Mouse (Mus musculus) adrenal gland, postnatal 36 days (tissue): ENCODE measurements at regions not wholly inside any gene's neighbourhood (a gene's known extent, or its start where the extent isn't known, plus 50 kb on each side); places are given as distances from the start of the nearest gene placed in this dataset.
A peak's percentile ranks its signal among the peaks of the same experiment; 100 is the strongest.
"Not testable (repeated sequence)": the region's sequence is repeated elsewhere in the genome, so short reads cannot be mapped to it uniquely, and the experiment has no call there.

Experiments
- DNase-seq, 2 experiments: peaks; one replicate each; pipeline ENCODE4 v3.0.0; 2021; ENCODE audit warnings: mixed read lengths in 1 of 2

GRCm38 (mm10) chr11:20390622-20391021 is 58.1 kb upstream of the Slc1a4 start:
- no peak for DNase-seq

DNA sequence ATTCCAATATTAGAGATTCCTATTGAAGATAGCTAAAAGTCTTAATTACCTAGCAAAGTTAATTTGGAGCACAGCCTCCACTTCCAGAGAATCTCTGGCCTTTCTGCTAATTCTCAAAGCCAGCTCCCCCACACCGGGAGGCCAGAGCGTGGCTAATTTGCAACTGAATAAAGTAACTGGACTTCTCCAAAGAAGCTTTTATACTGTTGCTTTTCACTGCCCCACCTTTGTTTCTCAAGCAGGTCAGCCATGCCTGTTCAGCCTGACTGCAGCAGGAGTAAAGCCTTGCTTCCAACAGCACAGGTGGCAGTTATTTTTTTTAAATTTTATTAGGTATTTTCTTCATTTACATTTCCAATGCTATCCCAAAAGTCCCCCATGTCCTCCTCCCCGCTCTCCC is 60.8 kb upstream of the Slc1a4 start:
- not testable (repeated sequence) for DNase-seq

DNA sequence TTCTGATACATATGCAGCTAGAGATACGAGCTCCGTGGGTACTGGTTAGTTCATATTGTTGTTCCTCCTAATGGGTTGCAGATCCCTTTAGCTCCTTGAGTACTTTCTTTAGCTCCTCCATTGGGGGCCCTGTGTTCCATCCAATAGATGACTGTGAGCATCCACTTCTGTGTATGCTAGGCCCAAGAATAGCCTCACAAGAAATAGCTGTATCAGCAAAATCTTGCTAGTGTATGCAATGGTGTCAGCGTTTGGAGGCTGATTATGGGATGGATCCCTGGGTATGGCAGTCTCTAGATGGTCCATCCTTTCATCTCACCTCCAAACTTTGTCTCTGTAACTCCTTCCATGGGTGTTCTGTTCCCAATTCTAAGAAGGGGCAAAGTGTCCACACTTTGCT is 61.3 kb upstream of the Slc1a4 start:
- DNase-seq = not testable (repeated sequence)

- DNase-seq = no peak
These were observed 63.3 kb upstream of the Slc1a4 start for GRCm38 (mm10) chr11:20395848-20396203.

DNA sequence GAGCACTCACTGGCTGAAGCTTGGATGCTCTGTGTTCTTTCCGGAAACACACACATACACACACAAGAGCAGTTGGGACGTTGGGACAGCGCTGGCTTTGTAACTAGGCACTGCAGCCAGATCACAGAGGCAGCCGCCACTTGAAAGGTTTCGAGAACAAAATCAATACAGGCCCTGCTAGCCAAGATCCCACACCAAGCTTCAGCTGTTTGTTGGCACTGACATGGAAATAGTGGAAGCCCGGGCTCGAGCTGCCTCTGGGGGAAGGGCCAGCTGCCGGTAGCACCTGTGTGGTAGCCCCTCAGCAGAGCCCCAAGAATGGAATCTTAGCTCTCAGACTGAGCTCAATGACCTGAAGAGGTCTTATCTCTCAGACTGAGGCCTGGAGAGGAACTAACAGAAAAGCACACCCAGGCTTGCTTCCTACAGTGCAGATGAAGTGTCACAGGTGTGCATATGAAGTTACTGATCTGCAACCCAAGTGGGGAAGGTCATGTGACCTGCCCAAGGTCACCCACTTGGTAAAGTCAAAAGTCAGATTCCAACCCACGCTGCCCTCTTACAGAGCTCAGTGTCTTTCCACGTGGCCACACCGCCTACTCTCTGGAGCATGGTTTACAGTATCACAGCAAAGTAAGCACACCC is 63.8 kb upstream of the Slc1a4 start:
- no peak for DNase-seq

- no peak for DNase-seq
These were observed 64.4 kb upstream of the Slc1a4 start for GRCm38 (mm10) chr11:20396884-20397283.

DNA sequence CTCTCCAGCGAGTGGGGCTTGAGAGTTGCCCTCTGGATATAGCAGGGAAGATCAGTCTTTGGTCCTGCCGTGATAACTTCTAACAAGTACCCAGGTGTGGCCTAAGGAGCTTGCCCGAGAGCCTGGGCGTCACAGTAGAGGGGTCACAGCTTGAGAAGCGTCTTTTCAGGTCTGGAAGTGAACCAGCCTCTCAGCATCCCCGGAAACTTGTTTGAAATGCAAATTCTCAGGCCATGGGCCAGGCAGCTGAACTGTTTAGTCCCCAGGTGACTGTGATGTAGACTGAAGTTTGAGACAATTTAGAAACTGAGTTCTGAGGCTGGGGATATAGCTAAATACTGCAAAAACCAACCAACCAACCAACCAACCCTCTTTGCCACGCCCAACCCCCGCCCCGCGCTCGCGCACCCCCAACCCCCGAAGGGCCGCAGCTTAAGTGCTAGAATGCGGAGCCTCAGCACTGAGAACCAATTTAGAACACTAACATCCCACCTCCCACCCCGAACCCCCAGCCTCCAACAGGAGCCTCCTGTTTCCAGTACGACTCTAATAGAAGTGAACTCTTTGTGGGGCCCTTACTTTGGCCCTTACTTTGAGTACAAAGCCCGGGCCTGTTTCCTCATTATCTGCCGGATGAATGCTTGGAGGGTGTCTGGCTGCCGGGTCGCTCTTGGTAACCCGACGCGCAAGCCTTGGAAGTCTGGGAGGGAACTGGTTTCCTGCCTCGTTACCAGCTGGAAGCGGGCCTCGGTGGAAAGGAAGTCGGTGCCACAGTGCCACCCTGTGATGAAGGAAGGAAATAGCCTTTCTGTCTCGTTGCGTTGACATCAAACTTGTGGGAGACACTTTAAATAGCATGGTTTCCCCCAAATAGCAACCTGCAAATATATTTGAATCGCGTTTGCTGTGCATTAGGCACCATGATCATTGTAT is 68.1 kb upstream of the Slc1a4 start:
- DNase-seq = peak; percentile 85 to 86

DNA sequence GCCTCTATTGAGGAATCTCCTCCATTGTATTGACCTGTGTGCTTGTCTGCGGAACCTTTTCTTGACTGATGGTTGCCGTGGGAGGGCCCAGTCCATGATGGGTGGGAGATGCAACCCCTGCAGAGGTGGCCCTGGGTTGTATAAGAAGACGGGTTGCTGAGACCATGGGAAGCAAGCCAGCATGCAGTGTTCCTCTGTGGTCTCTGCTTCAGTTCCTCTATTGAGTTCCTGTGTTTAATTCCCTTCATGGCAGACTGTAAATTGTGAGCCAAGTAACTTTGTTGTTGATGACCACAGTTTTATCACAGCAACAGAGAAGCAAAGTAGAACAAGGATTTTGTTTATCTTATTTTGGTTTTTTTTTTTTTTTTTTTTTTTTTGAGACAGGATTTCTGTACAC is 70.9 kb upstream of the Slc1a4 start:
- no peak for DNase-seq

DNA sequence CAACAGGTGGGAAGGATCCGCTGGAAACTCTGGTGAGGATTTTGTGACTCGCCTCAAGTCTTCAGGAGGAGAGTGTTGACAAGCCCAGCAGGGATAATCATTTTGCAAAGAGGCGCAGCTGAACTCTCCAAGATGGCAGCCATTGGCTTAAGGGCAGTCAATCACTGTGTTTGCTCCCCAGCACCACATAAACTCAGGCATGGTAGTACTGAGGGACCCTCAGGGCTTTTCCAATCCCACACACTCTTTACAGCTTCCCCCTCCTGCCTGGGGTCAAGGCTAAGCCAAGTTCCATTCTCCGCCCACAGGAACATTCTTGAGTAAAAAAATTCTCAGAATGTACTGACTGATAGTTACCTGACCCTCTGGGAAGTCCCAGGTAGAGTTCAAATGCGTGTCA is 72.0 kb upstream of the Slc1a4 start:
- no peak for DNase-seq

- no peak for DNase-seq
These were observed 85.6 kb upstream of the Slc1a4 start for GRCm38 (mm10) chr11:20418141-20418540.

- no peak for DNase-seq
These were observed 88.4 kb upstream of the Slc1a4 start for GRCm38 (mm10) chr11:20420876-20421275.

DNA sequence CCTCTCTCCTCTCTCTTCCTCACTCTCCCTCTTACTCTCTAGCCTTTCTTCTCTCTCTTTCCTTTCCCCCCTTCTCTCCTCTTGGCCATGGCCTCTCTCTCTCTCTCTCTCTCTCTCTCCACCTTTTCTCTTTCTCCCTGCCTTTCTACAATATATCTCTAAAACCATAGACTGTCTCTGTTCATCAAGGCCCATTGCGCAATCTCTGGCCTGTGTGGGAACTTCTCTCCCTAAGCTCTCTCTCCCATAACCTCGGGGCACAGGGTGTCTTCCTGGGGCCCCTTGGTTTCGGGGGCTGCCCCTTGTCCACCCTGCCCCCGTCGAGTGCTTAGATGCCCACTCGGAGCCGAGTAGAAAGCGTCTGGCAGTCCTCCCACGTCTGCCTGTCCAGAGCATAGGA is 103.5 kb upstream of the Slc1a4 start:
- DNase-seq = no peak

- no peak for DNase-seq
These were observed 100.6 kb upstream of the Sertad2 start for GRCm38 (mm10) chr11:20442476-20442875.

- DNase-seq = no peak
These were observed 97.8 kb upstream of the Sertad2 start for GRCm38 (mm10) chr11:20445061-20445902.

DNA sequence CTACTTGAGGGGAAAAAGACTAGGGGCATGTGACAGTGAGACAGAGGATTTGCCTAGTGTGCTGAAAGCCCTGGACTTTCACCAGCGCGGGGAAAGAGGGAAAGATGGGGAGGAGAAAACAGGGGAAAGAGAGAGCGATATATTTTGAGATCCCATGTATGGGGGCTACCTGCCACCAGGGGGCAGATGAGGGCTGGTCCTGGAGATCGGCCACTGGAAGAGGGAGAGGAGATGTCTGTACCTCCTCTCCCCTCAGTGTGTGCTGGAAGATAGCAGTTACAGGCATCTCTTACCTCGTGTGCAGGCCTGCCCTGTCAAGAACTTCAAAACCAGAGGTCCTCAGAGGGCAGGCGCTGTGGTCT is 97.2 kb upstream of the Sertad2 start:
- peak; percentile 70 to 87 for DNase-seq

- no peak for DNase-seq
These were observed 90.2 kb upstream of the Sertad2 start for GRCm38 (mm10) chr11:20452901-20453300.

DNA sequence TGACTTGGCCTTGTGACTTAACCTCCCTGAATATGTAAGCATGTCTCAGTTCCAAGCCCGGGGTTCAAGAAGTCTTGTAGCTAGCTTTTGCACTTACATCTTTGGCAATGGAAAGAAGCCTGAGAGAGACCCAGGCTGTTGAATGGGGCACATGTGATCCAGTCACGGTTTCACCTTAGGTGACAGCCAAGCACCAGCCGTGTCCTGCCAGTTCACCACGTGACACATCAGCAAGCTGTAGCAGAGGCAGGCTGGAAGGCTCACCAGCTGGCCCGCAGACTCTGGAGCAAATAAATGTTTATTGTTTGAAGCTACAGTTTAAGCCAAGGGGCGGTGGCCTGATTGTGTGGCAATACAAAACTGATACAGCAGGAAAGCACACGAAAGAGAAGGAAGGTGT is 89.3 kb upstream of the Sertad2 start:
- DNase-seq = no peak

DNA sequence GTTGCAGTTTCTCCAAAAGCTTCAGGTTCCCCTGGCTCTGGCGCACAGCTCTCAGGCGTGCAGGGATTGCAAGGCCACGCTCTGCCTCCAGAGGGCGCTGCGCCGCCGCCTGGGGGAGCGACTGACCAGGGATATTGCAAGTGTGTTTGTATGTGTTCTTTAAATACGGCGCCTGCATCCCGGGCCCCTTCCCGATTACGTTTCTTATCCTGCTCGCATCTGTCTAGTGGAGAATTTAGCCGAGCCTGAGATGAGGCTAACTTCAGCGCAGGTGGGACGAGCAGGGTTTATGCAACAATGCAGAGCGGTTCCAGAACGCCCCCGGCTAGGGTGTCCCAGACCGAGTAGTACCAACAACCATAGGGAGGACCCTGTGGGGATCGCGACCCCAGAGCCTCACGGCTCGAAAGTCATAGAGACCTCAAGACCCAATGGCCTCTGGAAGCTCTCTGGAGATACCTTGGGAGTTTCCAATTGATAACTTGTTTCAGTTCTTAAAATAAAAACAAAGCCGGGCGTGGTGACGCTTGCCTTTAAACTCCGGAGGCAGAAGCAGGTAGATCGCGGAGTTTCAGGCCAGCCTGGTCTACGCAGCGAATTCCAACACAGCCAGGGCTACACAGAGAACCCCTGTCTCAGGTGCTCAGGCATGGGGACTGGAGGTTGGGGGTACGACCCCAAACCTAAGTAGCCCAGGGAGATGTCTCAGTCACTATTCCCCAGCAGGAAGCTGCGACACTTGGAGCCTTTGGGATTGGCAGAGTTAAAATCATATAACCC is 87.8 kb upstream of the Sertad2 start:
- peak; percentile 89 to 93 for DNase-seq

- DNase-seq = no peak
These were observed 87.0 kb upstream of the Sertad2 start for GRCm38 (mm10) chr11:20455865-20456648.

- no peak for DNase-seq
These were observed 83.9 kb upstream of the Sertad2 start for GRCm38 (mm10) chr11:20459140-20459539.

DNA sequence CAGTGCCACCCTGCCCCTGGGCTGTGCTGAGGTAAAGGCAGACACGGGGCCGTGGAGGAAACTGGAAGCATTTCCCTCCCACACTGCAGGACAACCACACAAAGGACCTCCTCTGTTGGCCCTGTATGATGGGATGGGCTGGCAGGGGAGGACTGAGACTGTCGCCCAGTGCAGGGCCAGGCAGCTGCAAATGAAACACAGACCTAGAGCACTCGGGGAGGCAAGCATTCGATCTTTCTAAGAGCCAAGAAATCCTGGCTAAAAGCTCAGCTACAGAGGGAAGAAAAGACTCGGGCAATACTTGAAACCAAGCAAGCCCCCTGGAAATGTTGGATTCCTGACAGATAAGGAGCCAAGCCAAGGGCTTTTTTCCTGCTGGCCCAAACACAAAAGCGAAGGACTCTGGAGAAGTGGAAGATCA is 82.5 kb upstream of the Sertad2 start:
- DNase-seq = no peak
